8 mouse cellular contexts compared by ENCODE assay signal in genomic region chr7:38271859-38272258, GRCm38 (mm10). TPM values are rescaled to one million over a fixed set of nuclear protein-coding genes. Genes with fewer than 3 reads are reported as not detected.
DNase-seq lines count a peak whose midpoint lies in the region; ATAC-seq lines count a peak whose summit lies in the region.

No protein-coding gene starts in this region.

- peaks cover 12% of the 10 kb centered on the region; the same call in 1 of the 2 replicates for H3K36me3 ChIP-seq in heart, embryonic 15.5 days
- H3K36me3 ChIP-seq in hindbrain, embryonic 11.5 days (ENCODE audit: control insufficient read depth, insufficient read depth, low read length): no peaks in the 10 kb centered on the region
- H3K36me3 ChIP-seq in midbrain, embryonic 12.5 days: peaks cover 17% of the 10 kb centered on the region

- H3K4me2 ChIP-seq in heart, embryonic 15.5 days: peak overlapping the region; percentile 90
- H3K4me2 ChIP-seq in hindbrain, embryonic 11.5 days (replicated peaks; ENCODE audit: low read depth, low read length): peak overlapping the region; percentile 42
- H3K4me2 ChIP-seq in midbrain, embryonic 12.5 days (replicated peaks): peak overlapping the region; percentile 84

- no peak for ATAC-seq in heart, embryonic 15.5 days (replicated peaks; ENCODE audit: insufficient number of reproducible peaks, insufficient read depth, low FRiP score, low read depth)
- peak; percentile 34 for ATAC-seq in hindbrain, embryonic 11.5 days (ENCODE audit: low FRiP score)
- peak; percentile 44 for ATAC-seq in midbrain, embryonic 12.5 days (ENCODE audit: low FRiP score, low read depth)

- peaks cover 12% of the 10 kb centered on the region for H3K4me1 ChIP-seq in heart, embryonic 15.5 days (replicated peaks)
- H3K4me1 ChIP-seq in hindbrain, embryonic 11.5 days (replicated peaks; ENCODE audit: control insufficient read depth, insufficient read depth, low read length): no peaks in the 10 kb centered on the region
- H3K4me1 ChIP-seq in midbrain, embryonic 12.5 days: peaks cover 12% of the 10 kb centered on the region

- DNase-seq in heart, postnatal 14 days: no peak
- peak; percentile 20 for DNase-seq in c-Kit-positive CD71-positive TER-119-negative erythroid progenitor cells, embryonic 14.5 days (ENCODE audit: low read depth)
- DNase-seq in hindbrain, embryonic 11.5 days (ENCODE audit: low spot score): peak; percentile 12
- no peak for DNase-seq in thymus, postnatal 0 days (ENCODE audit: low spot score)
- DNase-seq in gastrocnemius, postnatal 36 days: no peak
- DNase-seq in right cerebral cortex, postnatal 4 days: no peak

- peak overlapping the region; percentile 83 for H3K4me3 ChIP-seq in heart, embryonic 15.5 days
- peak overlapping the region; percentile 77 for H3K4me3 ChIP-seq in hindbrain, embryonic 11.5 days (ENCODE audit: low read depth, low read length)
- H3K4me3 ChIP-seq in midbrain, embryonic 12.5 days: peak overlapping the region; percentile 75

- H3K27me3 ChIP-seq in heart, embryonic 15.5 days: no peaks in the 10 kb centered on the region
- no peaks in the 10 kb centered on the region for H3K27me3 ChIP-seq in hindbrain, embryonic 11.5 days (ENCODE audit: control insufficient read depth, insufficient read depth, low read length)
- H3K27me3 ChIP-seq in midbrain, embryonic 12.5 days: no peaks in the 10 kb centered on the region

- no peak overlapping the region for H3K27ac ChIP-seq in heart, embryonic 15.5 days
- no peak overlapping the region for H3K27ac ChIP-seq in hindbrain, embryonic 11.5 days (ENCODE audit: low read depth, low read length)
- no peak overlapping the region for H3K27ac ChIP-seq in midbrain, embryonic 12.5 days (replicated peaks)

- WGBS in heart, embryonic 15.5 days: 11% methylated on average over 4 of the region's 4 CpGs
- WGBS in hindbrain, embryonic 11.5 days: 11% methylated on average over 4 of the region's 4 CpGs
- 21% methylated on average over 4 of the region's 4 CpGs for WGBS in midbrain, embryonic 12.5 days

- H3K9ac ChIP-seq in heart, embryonic 15.5 days: peak overlapping the region; percentile 76
- peak overlapping the region; percentile 81 for H3K9ac ChIP-seq in hindbrain, embryonic 11.5 days (ENCODE audit: low read depth, low read length)
- H3K9ac ChIP-seq in midbrain, embryonic 12.5 days (replicated peaks): peak overlapping the region; percentile 78; the same call in 1 of the 2 replicates

- intact Hi-C loops in heart, postnatal 14 days (cut with DNase I): loop anchor here (2.0 kb wide), 1 partner anchor 45 kb away; no protein-coding TSS in a partner anchor
- intact Hi-C loops in gastrocnemius, postnatal 36 days (cut with DNase I): no loop called here

- H3K9me3 ChIP-seq in heart, embryonic 15.5 days (replicated peaks): no peaks in the 10 kb centered on the region
- no peaks in the 10 kb centered on the region for H3K9me3 ChIP-seq in hindbrain, embryonic 11.5 days (ENCODE audit: control insufficient read depth, low read length)
- H3K9me3 ChIP-seq in midbrain, embryonic 12.5 days: no peaks in the 10 kb centered on the region

RNA-seq across cellular contexts. Expression of gene Pop4, which starts 0.6 kb away (rescaled TPM):
- polyA plus RNA-seq in heart, embryonic 15.5 days (2015; fragmentation: Nextera tagmentation; extraction: Ambion mirVana): 33.3 and 33.7 TPM in 2 replicates
- total RNA-seq in heart, postnatal 14 days (2021): 10 to 100 TPM; 12.5 to 12.9 TPM
- polyA plus RNA-seq in hindbrain, embryonic 11.5 days (2014; fragmentation: Nextera tagmentation; extraction: Ambion mirVana): 102 and 105 TPM in 2 replicates
- 81.1 and 90.3 TPM in 2 replicates for polyA plus RNA-seq in midbrain, embryonic 12.5 days (2016; fragmentation: Nextera tagmentation; extraction: Ambion mirVana)
- polyA plus RNA-seq in thymus, postnatal 0 days (2015; fragmentation: Nextera tagmentation; extraction: Ambion mirVana): 57.9 and 58.9 TPM in 2 replicates
- 1 to 10 TPM; 6.8 to 7.0 TPM for total RNA-seq in gastrocnemius, postnatal 36 days (2021)

RNA-seq across cellular contexts. Expression of gene Plekhf1, which starts 44.0 kb away (rescaled TPM):
- 5.4 and 6.4 TPM in 2 replicates for polyA plus RNA-seq in heart, embryonic 15.5 days (2015; fragmentation: Nextera tagmentation; extraction: Ambion mirVana)
- 10 to 100 TPM; 13.9 to 16.0 TPM for total RNA-seq in heart, postnatal 14 days (2021)
- polyA plus RNA-seq in hindbrain, embryonic 11.5 days (2014; fragmentation: Nextera tagmentation; extraction: Ambion mirVana): 1.6 and 1.9 TPM in 2 replicates
- polyA plus RNA-seq in midbrain, embryonic 12.5 days (2016; fragmentation: Nextera tagmentation; extraction: Ambion mirVana): 1.1 and 1.2 TPM in 2 replicates
- 8.1 and 8.8 TPM in 2 replicates for polyA plus RNA-seq in thymus, postnatal 0 days (2015; fragmentation: Nextera tagmentation; extraction: Ambion mirVana)
- total RNA-seq in gastrocnemius, postnatal 36 days (2021): 1 to 10 TPM; 5.6 to 6.0 TPM

Comparison
In these comparisons a context has a peak if more than half of its experiments do, and no peak if none do; other contexts are left out.
1. DNase-seq: peak in c-Kit-positive CD71-positive TER-119-negative erythroid progenitor cells, embryonic 14.5 days (single experiment) and hindbrain, embryonic 11.5 days (single experiment); none in heart, postnatal 14 days (0 of 2), thymus, postnatal 0 days (single experiment), gastrocnemius, postnatal 36 days (0 of 2) and right cerebral cortex, postnatal 4 days (single experiment).
2. Peak in every context shown above with its lines, with median percentiles within 50 percentile points of each other: H3K4me2 ChIP-seq, H3K4me3 ChIP-seq and H3K9ac ChIP-seq.